Mouse (Mus musculus) neural tube, embryonic 11.5 days (tissue): ENCODE data around the gene Srrm2. TPM values are rescaled to one million over a fixed set of nuclear protein-coding genes. Genes with fewer than 3 reads are reported as not detected.

Source experiments
- ATAC-seq: fragments of 200-750 bp; cut with Nextera tagmentation; 2 replicates; pipeline ENCODE4 v1.8.0; 2017; ENCODE audit warnings: moderate number of reproducible peaks, mild to moderate bottlenecking, moderate TSS enrichment, moderate library complexity; ENCODE audit not compliant: insufficient read depth, low FRiP score, low TSS enrichment
- DNase-seq: peaks from one replicate; pipeline ENCODE4 v3.0.0-alpha.2; 2015; ENCODE audit warnings: low spot score
- H3K27ac ChIP-seq: fragments of 300-500 bp; sonication (generic); 2 replicates; pipeline ENCODE4 v1.5.1; 2014; ENCODE audit warnings: low read depth, mild to moderate bottlenecking, low read length
- H3K27me3 ChIP-seq: fragments of 300-500 bp; sonication (generic); 2 replicates; pipeline ENCODE4 v1.6.1; 2014; ENCODE audit warnings: mild to moderate bottlenecking, low read length, mixed read lengths; ENCODE audit not compliant: control insufficient read depth, insufficient read depth
- H3K36me3 ChIP-seq: fragments of 300-500 bp; sonication (generic); 2 replicates; pipeline ENCODE4 v1.6.1; 2014; ENCODE audit warnings: mild to moderate bottlenecking, low read length, moderate library complexity, mixed read lengths; ENCODE audit not compliant: control insufficient read depth, insufficient read depth
- H3K4me1 ChIP-seq: fragments of 300-500 bp; sonication (generic); 2 replicates; pipeline ENCODE4 v1.6.1; 2014; ENCODE audit warnings: low read length, mixed read lengths; ENCODE audit not compliant: control insufficient read depth, insufficient read depth
- H3K4me2 ChIP-seq: fragments of 300-500 bp; sonication (generic); 2 replicates; pipeline ENCODE4 v1.6.1; 2014; ENCODE audit warnings: low read depth, mild to moderate bottlenecking, moderate library complexity
- H3K4me3 ChIP-seq: fragments of 300-500 bp; sonication (generic); 2 replicates; pipeline ENCODE4 v1.5.1; 2014; ENCODE audit warnings: low read depth, low read length
- H3K9ac ChIP-seq: fragments of 300-500 bp; sonication (generic); 2 replicates; pipeline ENCODE4 v1.6.1; 2014; ENCODE audit warnings: mild to moderate bottlenecking, low read length
- H3K9me3 ChIP-seq: fragments of 300-500 bp; sonication (generic); 2 replicates; pipeline ENCODE4 v1.6.1; 2016; ENCODE audit warnings: low read length; ENCODE audit not compliant: control insufficient read depth
- WGBS: fragments of 180-500 bp; shearing (Covaris S2); extraction: QIAGEN DNeasy Blood & Tissue Kit; methylation state at CpG from one replicate; pipeline ENCODE4 v1.1.7; 2014; 5-methylcytosine and 5-hydroxymethylcytosine counted together
- polyA plus RNA-seq: library from polyadenylated mRNA; unstranded; fragments of >200 nt; fragmentation: Nextera tagmentation; extraction: Ambion mirVana; gene quantifications from 2 replicates; pipeline ENCODE4 v1.2.1, GENCODE M21; 2014

Srrm2 gene
- 399 and 408 TPM in 2 replicates for polyA plus RNA-seq

DNA sequence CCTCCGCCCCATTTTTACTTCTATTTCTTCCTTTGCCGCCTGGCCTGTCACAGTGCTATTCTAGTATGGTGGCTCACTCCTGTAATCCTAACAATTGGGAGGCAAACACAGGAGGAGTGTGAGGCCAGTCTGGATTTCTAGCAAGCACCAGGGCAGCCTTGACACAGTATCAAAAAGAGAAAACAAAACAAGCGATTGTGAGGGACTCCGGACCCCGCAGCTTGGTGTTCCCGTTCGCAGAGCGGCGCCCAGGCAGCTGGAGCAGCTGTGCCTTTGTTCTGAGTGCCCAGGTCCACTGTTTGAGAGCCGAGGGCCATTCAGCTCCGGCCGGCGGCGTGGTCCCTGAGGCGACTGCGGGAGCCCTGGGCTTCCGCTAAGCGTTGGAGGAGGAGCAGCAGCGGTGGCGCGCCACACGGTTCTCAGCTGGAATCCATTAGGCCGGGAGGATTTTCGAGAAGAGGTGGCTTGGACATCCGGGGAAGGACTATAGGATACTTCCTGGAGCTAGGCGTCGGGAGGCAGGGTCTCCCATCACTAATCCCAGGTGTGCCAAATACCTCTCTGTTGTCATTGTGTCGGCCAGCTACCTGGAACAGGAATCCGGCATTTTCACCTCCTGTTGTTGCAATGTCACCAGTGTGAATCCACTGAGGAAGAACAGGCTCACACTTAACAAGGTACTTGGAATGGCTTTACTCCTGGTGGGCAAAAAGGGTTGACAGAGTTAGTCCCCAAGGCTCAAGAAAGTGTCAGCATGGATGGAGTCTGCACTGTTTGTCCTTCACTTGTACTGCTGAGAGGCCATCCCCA is at the start of gene Srrm2:
Gene Srrm2 (plus strand): TSS at position 264 of the 810 bp plus-strand sequence.
- ATAC-seq (peak; percentile 52), DNase-seq (peak; percentile 81)
- Histone ChIP-seq H3K4me1 (peaks cover 5% of the 10 kb centered on the region; the same call in 1 of the 2 replicates), H3K9me3 (no peaks in the 10 kb centered on the region), H3K36me3 (no peaks in the 10 kb centered on the region), H3K4me2 (peak within 1 kb of the TSS; percentile 73), H3K27me3 (no peaks in the 10 kb centered on the region), H3K27ac (peak within 1 kb of the TSS; percentile 86), H3K4me3 (peak within 1 kb of the TSS; percentile 34), H3K9ac (peak within 1 kb of the TSS; percentile 89)
- WGBS: 3% methylated on average over 29 of the region's 29 CpGs

GRCm38 (mm10) chr17:23740598-23741021 is 49.7 kb upstream of the Srrm2 start, which contains the start of gene Paqr4:
Paqr4 (minus strand) TSS chr17:23740867.
- H3K27me3 ChIP-seq: peaks cover 57% of the 10 kb centered on the region
- H3K9ac ChIP-seq: peak within 1 kb of the TSS; percentile 76
- ATAC-seq (no peak), DNase-seq (no peak)
- peaks cover 12% of the 10 kb centered on the region for H3K4me1 ChIP-seq
- H3K9me3 ChIP-seq: no peaks in the 10 kb centered on the region
- no peaks in the 10 kb centered on the region for H3K36me3 ChIP-seq
- 5% methylated on average over 13 of the region's 13 CpGs for WGBS
- peak within 1 kb of the TSS; percentile 61 for H3K27ac ChIP-seq
- peak within 1 kb of the TSS; percentile 50 for H3K4me3 ChIP-seq
- H3K4me2 ChIP-seq: peak within 1 kb of the TSS; percentile 87

- 47% methylated on average over 38 of the region's 38 CpGs for WGBS
- no peaks in the 10 kb centered on the region for H3K9me3 ChIP-seq
- H3K4me1 ChIP-seq: peaks cover 14% of the 10 kb centered on the region
- ATAC-seq (no peak), DNase-seq (no peak)
- peaks cover 66% of the 10 kb centered on the region for H3K27me3 ChIP-seq
- H3K36me3 ChIP-seq: no peaks in the 10 kb centered on the region
- no peak overlapping the region for H3K4me2 ChIP-seq
- no peak overlapping the region for H3K9ac ChIP-seq
- no peak overlapping the region for H3K27ac ChIP-seq
- no peak overlapping the region for H3K4me3 ChIP-seq
Measured at GRCm38 (mm10) chr17:23741359-23742209, 48.7 kb upstream of the Srrm2 start.

DNA sequence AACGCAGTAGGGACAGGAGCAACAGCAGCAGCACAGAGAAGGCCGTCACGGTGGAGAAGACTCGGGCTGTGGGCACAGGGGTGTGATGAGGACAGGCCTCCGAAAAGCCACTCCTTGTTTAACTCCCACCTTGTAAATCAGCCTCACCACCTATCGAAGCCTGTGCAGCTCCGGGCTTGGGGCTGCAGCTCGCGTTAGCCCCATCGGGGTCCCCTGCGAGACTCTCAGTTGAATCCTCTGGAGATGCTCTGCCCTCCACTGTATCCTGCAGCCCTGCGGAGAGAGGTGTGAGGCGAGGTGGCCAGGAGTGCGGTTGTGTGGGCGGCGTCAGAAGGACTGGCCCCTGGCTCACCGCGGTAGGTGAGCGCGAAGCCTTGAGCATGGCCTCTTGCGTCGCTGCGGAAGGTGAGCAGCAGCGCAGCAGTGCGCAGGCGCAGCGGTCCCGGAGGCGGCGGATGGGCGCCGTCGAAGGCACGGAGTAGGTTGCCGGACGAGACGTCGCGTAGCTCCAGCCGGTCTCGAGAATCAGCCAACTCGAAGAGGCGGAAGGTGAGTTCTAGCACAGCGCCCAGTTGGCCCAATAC is 48.0 kb upstream of the Srrm2 start:
- DNase-seq: peak; percentile 43
- Histone ChIP-seq H3K36me3 (no peaks in the 10 kb centered on the region), H3K4me2 (peak overlapping the region; percentile 13), H3K27me3 (peaks cover 72% of the 10 kb centered on the region), H3K4me3 (peak overlapping the region; percentile 23), H3K9me3 (no peaks in the 10 kb centered on the region), H3K4me1 (peaks cover 14% of the 10 kb centered on the region), H3K9ac (no peak overlapping the region), H3K27ac (no peak overlapping the region)
- no peak for ATAC-seq
- WGBS: 6% methylated on average over 44 of the region's 44 CpGs

- no peak for DNase-seq
- Histone ChIP-seq H3K36me3 (no peaks in the 10 kb centered on the region), H3K27ac (no peak overlapping the region), H3K4me1 (peaks cover 14% of the 10 kb centered on the region), H3K9ac (no peak overlapping the region), H3K4me2 (no peak overlapping the region), H3K9me3 (no peaks in the 10 kb centered on the region), H3K27me3 (peaks cover 74% of the 10 kb centered on the region), H3K4me3 (no peak overlapping the region)
- 61% methylated on average over 12 of the region's 12 CpGs for WGBS
- ATAC-seq: no peak
Measured at GRCm38 (mm10) chr17:23742941-23743340, 47.4 kb upstream of the Srrm2 start.

DNA sequence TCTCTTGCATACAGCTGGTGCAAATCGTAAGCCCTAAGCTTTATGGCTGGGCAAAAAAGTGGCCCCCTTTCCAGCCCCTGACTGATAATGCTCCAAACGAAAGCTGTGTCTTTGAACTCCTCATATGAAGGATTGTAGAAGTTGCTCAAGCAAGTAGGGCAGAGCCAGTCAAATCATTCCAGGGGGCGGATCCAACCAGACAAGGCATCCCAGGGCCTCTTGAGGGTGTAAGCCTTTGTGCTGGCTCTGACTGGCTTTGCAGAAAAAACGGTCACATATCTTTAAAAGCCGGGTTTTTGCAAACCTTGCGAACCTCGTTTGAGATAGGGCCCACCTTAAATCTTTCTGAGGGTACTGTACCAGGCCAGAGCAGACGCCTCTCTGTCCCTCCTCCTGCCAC is 46.3 kb upstream of the Srrm2 start:
- 17% methylated on average over 8 of the region's 8 CpGs for WGBS
- DNase-seq (no peak), ATAC-seq (no peak)
- Histone ChIP-seq H3K4me2 (no peak overlapping the region), H3K4me3 (no peak overlapping the region), H3K9ac (no peak overlapping the region), H3K27ac (no peak overlapping the region), H3K36me3 (no peaks in the 10 kb centered on the region), H3K9me3 (no peaks in the 10 kb centered on the region), H3K4me1 (peaks cover 9% of the 10 kb centered on the region; the same call in 1 of the 2 replicates), H3K27me3 (peaks cover 68% of the 10 kb centered on the region)

DNA sequence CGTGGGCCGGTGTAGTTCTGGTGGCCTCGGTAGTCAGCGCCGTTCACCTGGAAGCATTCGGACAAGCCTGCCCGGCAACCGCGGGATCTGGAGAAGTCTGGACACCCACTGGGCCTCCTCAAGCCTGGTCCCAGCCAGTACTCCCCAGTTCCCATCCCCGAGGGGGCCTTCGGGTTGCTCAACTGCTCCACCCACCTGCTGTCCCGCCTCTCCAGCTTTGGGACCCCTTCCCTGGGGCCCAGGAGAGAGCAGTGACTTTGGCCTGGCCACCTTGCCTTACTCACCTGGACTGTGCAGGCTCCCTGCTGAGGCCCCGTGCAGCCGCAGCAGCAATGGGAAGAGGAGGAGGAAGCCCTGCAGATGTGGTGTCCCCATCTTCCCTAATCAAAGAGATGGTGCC is 45.7 kb upstream of the Srrm2 start:
- Histone ChIP-seq H3K4me1 (peaks cover 9% of the 10 kb centered on the region; the same call in 1 of the 2 replicates), H3K27ac (no peak overlapping the region), H3K4me3 (peak overlapping the region; percentile 7; the same call in 1 of the 2 replicates)

More for the DNA sequence above, 45.7 kb upstream of the Srrm2 start:
- no peak for DNase-seq
- H3K9ac ChIP-seq: no peak overlapping the region
- no peak for ATAC-seq
- 2% methylated on average over 14 of the region's 14 CpGs for WGBS
- H3K9me3 ChIP-seq: no peaks in the 10 kb centered on the region
- H3K4me2 ChIP-seq: no peak overlapping the region
- peaks cover 68% of the 10 kb centered on the region for H3K27me3 ChIP-seq
- H3K36me3 ChIP-seq: no peaks in the 10 kb centered on the region
